Mouse (Mus musculus) liver, postnatal 0 days (tissue): Measurements from ENCODE around the gene Ddx18. TPM values are rescaled to one million over a fixed set of nuclear protein-coding genes. Genes with fewer than 3 reads are reported as not detected.

Experiments
- ATAC-seq: fragments of 200-750 bp; cut with Nextera tagmentation; 2 replicates; pipeline ENCODE4 v1.8.0; 2017; ENCODE audit warnings: mild to moderate bottlenecking, moderate library complexity
- DNase-seq: peaks from one replicate; pipeline ENCODE4 v3.0.0-alpha.2; 2016
- H3K27ac ChIP-seq: fragments of 300-500 bp; sonication (generic); 2 replicates; pipeline ENCODE4 v1.5.1; 2014; ENCODE audit warnings: antibody characterized with exemption, moderate library complexity, mild to moderate bottlenecking, low read depth
- H3K27me3 ChIP-seq: fragments of 300-500 bp; sonication (generic); 2 replicates; pipeline ENCODE4 v1.6.1; 2014; ENCODE audit warnings: low read length, control low read depth, mixed read lengths; ENCODE audit not compliant: insufficient read depth
- H3K36me3 ChIP-seq: fragments of 300-500 bp; sonication (generic); replicated peaks from 2 replicates; pipeline ENCODE4 v1.6.1; 2014; ENCODE audit warnings: mild to moderate bottlenecking, control low read depth, low read length, moderate library complexity, mixed read lengths; ENCODE audit not compliant: insufficient read depth
- H3K4me1 ChIP-seq: fragments of 300-500 bp; sonication (generic); 2 replicates; pipeline ENCODE4 v1.6.1; 2014; ENCODE audit warnings: antibody characterized with exemption, mild to moderate bottlenecking, control low read depth; ENCODE audit not compliant: insufficient read depth
- H3K4me2 ChIP-seq: fragments of 300-500 bp; sonication (generic); 2 replicates; pipeline ENCODE4 v1.6.1; 2014; ENCODE audit warnings: low read depth, mild to moderate bottlenecking, low read length, moderate library complexity, mixed read lengths
- H3K4me3 ChIP-seq: fragments of 300-500 bp; sonication (generic); 2 replicates; pipeline ENCODE4 v1.5.1; 2014; ENCODE audit warnings: low read depth, low read length
- H3K9ac ChIP-seq: fragments of 300-500 bp; sonication (generic); replicated peaks from 2 replicates; pipeline ENCODE4 v1.6.1; 2014; ENCODE audit warnings: mild to moderate bottlenecking, moderate library complexity
- H3K9me3 ChIP-seq: fragments of 300-500 bp; sonication (generic); 2 replicates; pipeline ENCODE4 v1.6.1; 2016; ENCODE audit warnings: mild to moderate bottlenecking, control low read depth, low read length, mixed read lengths
- CTCF ChIP-seq: sonication (generic); IDR thresholded peaks from 2 replicates; pipeline ENCODE4 v1.5.1; 2016; ENCODE audit warnings: antibody characterized with exemption, low read depth
- EP300 ChIP-seq: IDR thresholded peaks from 2 replicates; pipeline ENCODE4 v1.6.1; 2016; ENCODE audit warnings: antibody characterized with exemption, low read depth, mild to moderate bottlenecking
- WGBS: fragments of 180-500 bp; shearing (Covaris S2); extraction: QIAGEN DNeasy Blood & Tissue Kit; methylation state at CpG from one replicate; pipeline ENCODE4 v1.1.7; 2014; ENCODE audit not compliant: insufficient replicate concordance; 5-methylcytosine and 5-hydroxymethylcytosine counted together
- polyA plus RNA-seq: library from polyadenylated mRNA; unstranded; fragments of >200 nt; fragmentation: Nextera tagmentation; extraction: Ambion mirVana; gene quantifications from 2 replicates; pipeline ENCODE4 v1.2.1, GENCODE M21; 2015

The Ddx18 gene
- polyA plus RNA-seq, 1 experiment from 2014 or later, result 27.1 TPM

DNA sequence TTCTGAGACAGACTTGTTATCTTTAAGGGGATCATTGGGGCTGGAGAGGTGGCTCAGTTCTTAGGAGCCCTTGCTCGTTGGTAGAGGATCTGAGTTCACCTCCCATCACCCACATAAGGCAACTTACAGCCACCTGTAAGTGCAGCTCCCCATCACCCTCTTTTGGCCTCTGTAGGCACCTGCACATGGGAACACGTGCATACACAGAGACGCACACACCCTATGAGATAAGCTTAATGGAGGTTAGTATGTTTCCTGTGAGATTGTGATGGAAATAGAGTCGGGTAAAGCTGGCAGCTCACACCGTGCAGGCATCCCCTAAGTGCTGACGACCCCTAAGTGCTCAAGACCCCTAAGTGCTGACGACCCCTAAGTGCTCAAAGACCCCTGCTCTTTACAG is 36.4 kb downstream of the Ddx18 start:
- Histone ChIP-seq H3K4me2 (no peak overlapping the region), H3K4me3 (no peak overlapping the region)
- 49% methylated on average over 7 of the region's 7 CpGs for WGBS

DNA sequence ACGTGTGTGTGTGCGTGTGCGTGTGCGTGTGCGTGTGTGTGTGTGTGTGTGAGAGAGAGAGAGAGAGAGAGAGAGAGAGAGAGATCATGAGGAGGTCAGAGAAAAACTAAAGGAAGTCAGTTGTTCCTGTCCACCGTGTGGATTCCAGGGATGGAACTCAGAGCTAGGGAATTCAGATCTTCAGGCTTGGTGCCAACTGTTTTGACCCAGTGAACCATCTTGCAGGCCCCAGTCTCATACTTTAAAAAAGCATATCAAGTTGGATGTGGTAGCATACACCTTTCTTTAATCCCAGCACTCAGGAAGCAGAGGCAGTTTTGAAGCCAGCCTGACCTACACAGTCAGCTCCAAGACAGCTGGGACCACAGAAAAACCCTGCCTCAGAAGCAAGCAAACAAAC is 38.5 kb downstream of the Ddx18 start:
- Histone ChIP-seq H3K27ac (no peak overlapping the region), H3K9me3 (no peaks in the 10 kb centered on the region), H3K27me3 (peaks cover 14% of the 10 kb centered on the region), H3K4me2 (no peak overlapping the region), H3K9ac (no peak overlapping the region), H3K4me3 (no peak overlapping the region), H3K36me3 (no peaks in the 10 kb centered on the region), H3K4me1 (no peaks in the 10 kb centered on the region)
- ATAC-seq, result no peak
- no peak for TF ChIP-seq EP300
- no peak for TF ChIP-seq CTCF
- no peak for DNase-seq
- 75% methylated on average over 6 of the region's 6 CpGs for WGBS

More for the DNA sequence above, 36.4 kb downstream of the Ddx18 start:
- DNase-seq (no peak), ATAC-seq (no peak)
- Histone ChIP-seq H3K36me3 (no peaks in the 10 kb centered on the region), H3K27ac (no peak overlapping the region), H3K9me3 (no peaks in the 10 kb centered on the region), H3K4me1 (no peaks in the 10 kb centered on the region), H3K27me3 (peaks cover 14% of the 10 kb centered on the region), H3K9ac (no peak overlapping the region)
- TF ChIP-seq CTCF (no peak), EP300 (no peak)

DNA sequence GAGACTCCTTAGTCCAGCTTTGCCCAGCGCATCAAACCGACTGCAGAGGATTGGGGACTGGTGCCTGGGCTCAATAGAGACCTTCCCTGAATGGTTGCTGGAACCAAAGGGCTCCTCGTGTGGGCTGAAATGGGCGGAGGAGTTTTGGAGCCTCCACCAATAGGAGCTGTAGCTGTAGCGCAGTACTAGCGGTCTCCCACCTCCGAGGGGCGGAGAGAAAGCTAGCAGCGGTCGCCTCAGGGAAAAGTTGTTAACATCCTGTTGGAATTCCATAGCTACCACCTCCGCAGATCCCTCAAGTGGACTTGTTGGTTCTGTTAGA is 39.4 kb downstream of the Ddx18 start, which contains the start of gene Htr5b:
Gene Htr5b, minus strand, starts transcription at position 67 of the 322 bp plus-strand sequence.
- Histone ChIP-seq H3K9me3 (no peaks in the 10 kb centered on the region), H3K4me1 (no peaks in the 10 kb centered on the region), H3K36me3 (no peaks in the 10 kb centered on the region), H3K27me3 (peaks cover 14% of the 10 kb centered on the region), H3K9ac (no peak within 1 kb of the TSS), H3K27ac (no peak within 1 kb of the TSS), H3K4me2 (peak within 1 kb of the TSS; percentile 27; the same call in 1 of the 2 replicates), H3K4me3 (no peak within 1 kb of the TSS)
- no peak for ATAC-seq
- no peak for DNase-seq
- WGBS, result 10% methylated on average over 11 of the region's 11 CpGs
- TF ChIP-seq CTCF (no peak), EP300 (no peak)

DNA sequence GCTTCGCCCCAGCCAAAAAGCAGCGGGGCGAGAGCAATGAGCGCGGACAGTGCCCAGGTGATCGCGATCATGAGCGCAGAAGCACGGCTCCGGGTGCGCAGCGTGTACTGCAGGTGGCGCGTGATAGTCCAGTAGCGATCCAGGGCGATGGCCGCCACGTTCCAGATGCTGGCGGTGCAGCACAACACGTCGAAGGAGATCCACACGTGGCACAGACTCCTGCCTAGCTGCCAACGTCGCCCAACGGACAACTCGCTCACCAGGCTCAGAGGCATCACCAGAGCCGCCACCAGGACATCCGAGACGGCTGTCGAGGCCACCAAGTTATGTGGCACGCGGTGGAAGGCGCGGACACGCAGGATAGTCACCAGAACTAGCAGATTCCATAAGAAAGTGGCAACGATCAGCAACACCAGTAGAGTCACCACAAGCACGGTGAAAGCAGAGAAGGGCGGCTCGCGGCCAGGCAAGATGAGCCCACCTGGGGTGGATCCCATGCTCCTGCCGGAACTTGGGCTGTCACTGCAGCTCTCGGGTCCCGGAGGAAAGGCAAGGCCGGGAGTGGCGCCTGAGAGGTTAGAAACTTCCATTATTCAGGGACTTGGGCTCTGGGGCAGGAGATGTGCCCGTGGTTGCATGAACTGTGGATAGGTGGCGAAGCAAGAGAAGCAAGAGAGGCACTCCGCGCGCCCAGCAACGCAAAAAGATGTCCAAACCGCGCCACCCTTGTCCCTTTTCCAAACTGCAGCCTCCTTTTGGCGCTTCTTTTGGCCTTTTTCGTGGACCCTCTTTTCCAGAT is 40.0 kb downstream of the Ddx18 start:
- Histone ChIP-seq H3K27ac (no peak overlapping the region), H3K36me3 (no peaks in the 10 kb centered on the region), H3K27me3 (peaks cover 14% of the 10 kb centered on the region), H3K4me3 (no peak overlapping the region), H3K9ac (no peak overlapping the region), H3K9me3 (no peaks in the 10 kb centered on the region), H3K4me2 (peak overlapping the region; percentile 27; the same call in 1 of the 2 replicates), H3K4me1 (no peaks in the 10 kb centered on the region)
- DNase-seq (no peak), ATAC-seq (no peak)
- WGBS, result 18% methylated on average over 55 of the region's 55 CpGs
- TF ChIP-seq EP300 (no peak), CTCF (no peak)

DNA sequence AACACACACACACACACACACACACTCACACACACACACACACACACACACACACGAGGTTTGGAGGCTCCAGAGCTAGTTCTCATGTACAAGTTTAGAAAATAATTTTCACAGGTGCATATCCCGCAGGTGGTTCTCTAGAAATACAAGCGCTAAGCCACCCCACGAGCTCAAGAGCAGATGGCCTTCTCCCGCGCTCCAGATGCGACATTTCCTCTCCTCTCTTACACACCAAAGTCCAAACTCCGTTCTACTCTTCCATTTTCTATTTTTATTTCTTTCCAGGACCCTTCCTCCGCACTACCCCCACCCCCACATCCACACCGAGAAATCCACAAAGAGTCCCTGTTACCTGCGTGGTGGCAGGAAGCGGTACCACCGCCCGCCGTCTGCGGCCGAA is 40.7 kb downstream of the Ddx18 start:
- DNase-seq (no peak), ATAC-seq (no peak)
- TF ChIP-seq CTCF (no peak), EP300 (no peak)
- no peak overlapping the region for H3K4me3 ChIP-seq
- no peak overlapping the region for H3K9ac ChIP-seq
- H3K27me3 ChIP-seq, result peaks cover 14% of the 10 kb centered on the region
- H3K9me3 ChIP-seq, result no peaks in the 10 kb centered on the region
- H3K4me1 ChIP-seq, result no peaks in the 10 kb centered on the region
- H3K36me3 ChIP-seq, result no peaks in the 10 kb centered on the region
- no peak overlapping the region for H3K4me2 ChIP-seq
- 53% methylated on average over 17 of the region's 17 CpGs for WGBS
- H3K27ac ChIP-seq, result no peak overlapping the region

DNA sequence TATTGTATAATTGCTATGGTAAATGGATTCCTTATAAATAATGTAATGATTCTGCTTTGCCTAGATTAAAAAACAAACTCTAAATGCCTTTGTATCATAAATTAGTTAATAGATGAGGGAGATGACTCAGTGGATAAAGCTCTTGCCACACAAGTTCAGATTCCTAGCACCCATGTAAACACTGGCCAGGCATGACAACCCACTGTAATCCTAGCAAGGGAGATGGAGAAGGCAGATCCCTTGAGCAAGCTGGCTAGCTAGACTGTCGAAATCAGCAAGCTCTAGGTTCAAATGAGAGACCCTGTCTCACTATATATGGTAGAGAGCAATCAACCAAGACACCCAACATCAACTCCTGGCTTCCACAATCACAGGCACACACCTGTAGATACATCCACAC is 49.2 kb downstream of the Ddx18 start:
- WGBS, result 50% methylated on average over 1 of the region's 1 CpGs
- no peak overlapping the region for H3K4me2 ChIP-seq
- H3K4me3 ChIP-seq, result no peak overlapping the region
- H3K9ac ChIP-seq, result no peak overlapping the region
- no peak overlapping the region for H3K27ac ChIP-seq
- H3K9me3 ChIP-seq, result no peaks in the 10 kb centered on the region
- no peaks in the 10 kb centered on the region for H3K36me3 ChIP-seq
- no peaks in the 10 kb centered on the region for H3K27me3 ChIP-seq
- DNase-seq (no peak), ATAC-seq (no peak)
- TF ChIP-seq EP300 (no peak), CTCF (no peak)
- H3K4me1 ChIP-seq, result no peaks in the 10 kb centered on the region
